Mouse (Mus musculus) lung, postnatal 36 days (tissue): ENCODE data around the gene Entpd7.

Source experiments
- DNase-seq: peaks from one replicate; pipeline ENCODE4 v3.0.0; 2022; ENCODE audit warnings: mixed read lengths

Entpd7 gene

DNA sequence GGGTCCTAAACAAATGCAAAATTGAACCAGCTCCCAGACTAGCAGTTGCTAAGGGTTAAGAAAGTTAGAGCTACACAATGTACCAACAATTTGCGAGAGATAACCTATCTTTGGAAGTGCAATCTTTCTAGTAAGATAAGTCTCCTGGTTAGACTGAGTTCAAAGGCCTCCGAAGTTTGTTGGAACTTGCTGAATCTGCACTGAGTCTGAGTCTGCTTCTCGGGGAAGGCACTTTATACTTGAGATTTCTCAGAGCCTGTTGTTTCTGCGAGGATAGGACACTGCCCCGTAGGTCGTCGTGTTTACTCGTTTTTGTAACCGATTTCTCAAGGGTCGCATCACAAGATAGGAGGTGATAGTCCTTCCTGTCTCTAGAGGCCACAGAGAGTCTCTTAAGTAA lies 86.0 kb downstream of the Entpd7 start:
- no peak for DNase-seq

DNA sequence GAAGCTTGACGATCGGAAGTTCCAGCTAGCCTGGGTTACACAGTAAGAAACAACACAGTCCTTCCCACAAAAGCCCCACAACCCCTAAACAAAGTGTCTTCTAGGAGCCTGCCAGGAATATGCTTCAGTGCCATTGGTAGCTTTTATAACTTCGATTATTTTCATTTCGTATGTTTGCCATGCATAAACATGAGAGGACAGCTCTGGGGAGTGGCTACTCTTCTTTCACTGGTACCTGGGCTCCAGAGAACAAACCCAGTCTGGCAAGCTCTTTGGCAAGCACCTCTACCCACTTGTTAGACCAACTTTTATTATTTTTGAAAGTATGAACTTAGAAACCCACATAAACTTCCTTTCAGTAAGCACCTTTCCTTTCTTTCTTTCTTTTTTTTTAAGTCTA lies 87.1 kb downstream of the Entpd7 start:
- no peak for DNase-seq

DNA sequence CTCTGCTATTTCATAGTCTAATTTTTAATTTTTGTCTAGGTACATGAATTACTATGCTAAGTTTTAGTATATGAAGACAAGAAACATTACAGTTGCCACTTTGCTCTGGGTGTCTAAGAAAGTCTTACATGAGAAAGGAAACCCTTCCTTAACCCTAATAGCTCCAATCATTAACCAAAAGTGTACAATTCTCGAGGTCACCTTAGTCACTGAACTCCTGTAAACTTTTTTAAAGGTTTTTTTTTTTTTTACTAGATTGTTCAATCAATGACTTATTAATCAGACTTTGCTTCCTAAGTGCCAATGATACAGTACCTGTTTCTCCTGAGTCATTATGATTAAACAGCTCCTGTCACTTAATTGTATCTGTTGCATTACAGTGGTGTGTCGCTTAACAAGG lies 87.8 kb downstream of the Entpd7 start:
- DNase-seq, result no peak

DNA sequence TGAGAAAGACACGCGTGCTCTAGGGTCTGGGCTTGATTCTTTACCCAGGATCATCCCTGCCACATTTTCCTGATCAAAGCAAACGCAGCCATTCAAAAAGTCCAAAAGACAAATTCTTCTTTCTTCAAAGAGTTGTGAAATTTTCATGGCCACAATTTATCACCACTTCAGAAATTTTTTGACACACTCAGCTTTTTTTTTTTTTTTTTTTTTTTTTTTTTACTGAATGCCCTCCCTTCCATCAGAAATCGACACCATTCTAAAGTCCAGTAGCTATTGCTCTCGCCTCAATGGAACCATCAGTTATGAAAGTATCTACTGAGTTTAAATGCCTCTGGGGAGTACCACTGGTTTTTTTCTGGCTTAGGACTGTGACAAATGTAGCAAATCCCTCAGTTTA lies 90.9 kb downstream of the Entpd7 start:
- DNase-seq, result no peak

DNA sequence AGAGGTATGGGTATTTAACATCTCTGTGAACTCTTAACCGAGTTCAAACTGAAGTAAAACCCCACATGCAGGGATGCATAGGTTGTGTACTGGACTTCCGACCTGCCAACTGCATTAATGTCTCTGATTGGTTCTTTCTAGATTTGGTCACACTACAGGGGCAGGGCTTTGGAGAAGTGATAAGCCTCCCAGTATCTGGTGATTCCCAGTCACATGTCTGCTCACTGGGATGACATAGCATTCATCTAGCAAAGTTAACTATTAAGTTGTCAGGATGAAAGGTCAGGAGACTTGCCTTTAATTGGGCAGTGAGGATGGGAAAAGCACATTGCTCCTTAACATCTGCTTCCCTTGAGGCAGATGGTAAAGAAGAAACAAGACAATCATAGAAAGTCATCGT lies 92.5 kb downstream of the Entpd7 start, which contains the start of gene Abcc2:
TSS of gene Abcc2 (plus strand) at position 213 of the 400 bp plus-strand sequence.
- DNase-seq, result no peak
